Mouse (Mus musculus) heart, adult 2 months (tissue): ENCODE data around the gene Crybg1. TPM values are rescaled to one million over a fixed set of nuclear protein-coding genes. Genes with fewer than 3 reads are reported as not detected.

Experiments
- DNase-seq, 2 experiments: peaks; one replicate each; pipeline ENCODE4 v3.0.0; 2021
- H3K27ac ChIP-seq: fragments of 200-600 bp; 2 replicates; pipeline ENCODE4 v1.8.1; 2022
- H3K27me3 ChIP-seq: fragments of 200-500 bp; 2 replicates; pipeline ENCODE4 v1.6.1; 2012; ENCODE audit warnings: mild to moderate bottlenecking, low read length, inconsistent platforms, mixed read lengths; ENCODE audit not compliant: control insufficient read depth, insufficient read depth
- H3K36me3 ChIP-seq: fragments of 200-500 bp; 2 replicates; pipeline ENCODE4 v1.6.1; 2012; ENCODE audit warnings: low read length, inconsistent platforms; ENCODE audit not compliant: control insufficient read depth, insufficient read depth
- H3K4me1 ChIP-seq: fragments of 200-500 bp; 2 replicates; pipeline ENCODE4 v1.6.1; 2011; ENCODE audit warnings: low read length; ENCODE audit not compliant: control insufficient read depth, insufficient read depth
- H3K4me3 ChIP-seq: fragments of 200-600 bp; 2 replicates; pipeline ENCODE4 v1.8.1; 2022
- H3K79me2 ChIP-seq: fragments of 200-500 bp; replicated peaks from 2 replicates; pipeline ENCODE4 v1.6.1; 2012; ENCODE audit warnings: mild to moderate bottlenecking, inconsistent platforms, low read length, moderate library complexity, mixed read lengths; ENCODE audit not compliant: control insufficient read depth, insufficient read depth
- H3K9ac ChIP-seq: fragments of 200-500 bp; 2 replicates; pipeline ENCODE4 v1.6.1; 2012; ENCODE audit warnings: low read depth, mild to moderate bottlenecking, control low read depth, inconsistent platforms, low read length, mixed read lengths
- CTCF ChIP-seq: fragments of 200-600 bp; IDR thresholded peaks from 2 replicates; pipeline ENCODE4 v1.8.1; 2022; ENCODE audit warnings: antibody characterized with exemption, mild to moderate bottlenecking, moderate library complexity
- EP300 ChIP-seq: fragments of 200-500 bp; IDR thresholded peaks from 2 replicates; pipeline ENCODE4 v1.6.1; 2011; ENCODE audit warnings: low read depth, low read length, control low read depth; ENCODE audit not compliant: insufficient read depth
- POLR2A ChIP-seq: fragments of 200-500 bp; IDR thresholded peaks from 2 replicates; pipeline ENCODE4 v1.6.1; 2011; ENCODE audit warnings: mild to moderate bottlenecking, low read depth, low read length, control low read depth; ENCODE audit not compliant: insufficient read depth
- WGBS: fragments of 180-500 bp; shearing (Covaris S2); methylation state at CpG from one replicate; pipeline ENCODE4 v1.1.7; 2018; 5-methylcytosine and 5-hydroxymethylcytosine counted together
- intact Hi-C: fragments of 180-260 bp; cut with DNase I; formaldehyde crosslinking; loops from one replicate; pipeline ENCODE4 v1.15.1; 2025
- polyA plus RNA-seq: library from polyadenylated mRNA; depleted of rRNA; stranded (reverse); fragments of >200 nt; gene quantifications from 2 replicates; pipeline ENCODE4 v1.2.3, GENCODE M21; 2012
- total RNA-seq, 2 experiments: library from RNA; stranded (reverse); gene quantifications; 2 replicates each; pipeline ENCODE4 v1.2.3; 2021

Crybg1 gene
- total and polyA plus RNA-seq, 3 experiments, result 1.1 to 2.9 (median 2.8) TPM

- no peaks in the 10 kb centered on the region for H3K36me3 ChIP-seq
- H3K9ac ChIP-seq, result no peak overlapping the region
- DNase-seq, result no peak
- 72% methylated on average over 10 of the region's 10 CpGs for WGBS
- no peaks in the 10 kb centered on the region for H3K27me3 ChIP-seq
- peaks cover 1% of the 10 kb centered on the region; the same call in 1 of the 2 replicates for H3K4me1 ChIP-seq
- no peak overlapping the region for H3K27ac ChIP-seq
- TF ChIP-seq EP300, result no peak
- TF ChIP-seq POLR2A, result no peak
- TF ChIP-seq CTCF, result no peak
- no peak overlapping the region for H3K4me3 ChIP-seq
- intact Hi-C loops, result no loop called here
- no peaks in the 10 kb centered on the region for H3K79me2 ChIP-seq
Observed at GRCm38 (mm10) chr10:43997276-43997675, 151.4 kb downstream of the Crybg1 start.

GRCm38 (mm10) chr10:43995858-43996650 is 152.6 kb downstream of the Crybg1 start:
- no peak overlapping the region; the same call in 1 of the 2 replicates for H3K27ac ChIP-seq
- no peak overlapping the region for H3K4me3 ChIP-seq
- no peak for TF ChIP-seq POLR2A
- no peak for TF ChIP-seq CTCF
- TF ChIP-seq EP300, result no peak

GRCm38 (mm10) chr10:43993198-43993597 is 155.5 kb downstream of the Crybg1 start:
- no peak overlapping the region; the same call in 1 of the 2 replicates for H3K27ac ChIP-seq
- H3K36me3 ChIP-seq, result no peaks in the 10 kb centered on the region
- 24% methylated on average over 6 of the region's 6 CpGs for WGBS
- H3K27me3 ChIP-seq, result no peaks in the 10 kb centered on the region
- H3K4me1 ChIP-seq, result peaks cover 1% of the 10 kb centered on the region; the same call in 1 of the 2 replicates
- H3K4me3 ChIP-seq, result no peak overlapping the region
- no peaks in the 10 kb centered on the region for H3K79me2 ChIP-seq
- no peak for DNase-seq
- intact Hi-C loops, result loop anchor here (2.0 kb wide), 1 partner anchor 14 kb away; no protein-coding TSS in a partner anchor
- no peak overlapping the region for H3K9ac ChIP-seq
- TF ChIP-seq CTCF, result no peak
- TF ChIP-seq EP300, result no peak
- no peak for TF ChIP-seq POLR2A

More at GRCm38 (mm10) chr10:43995858-43996650, 152.6 kb downstream of the Crybg1 start:
- peak in 1 of 2 experiments; percentile 58 for DNase-seq
- H3K27me3 ChIP-seq, result no peaks in the 10 kb centered on the region
- 59% methylated on average over 10 of the region's 10 CpGs for WGBS
- H3K9ac ChIP-seq, result no peak overlapping the region
- H3K79me2 ChIP-seq, result no peaks in the 10 kb centered on the region
- H3K4me1 ChIP-seq, result peaks cover 1% of the 10 kb centered on the region; the same call in 1 of the 2 replicates
- intact Hi-C loops, result no loop called here
- no peaks in the 10 kb centered on the region for H3K36me3 ChIP-seq

- DNase-seq, result no peak
- no peak overlapping the region for H3K4me3 ChIP-seq
- H3K79me2 ChIP-seq, result no peaks in the 10 kb centered on the region
- 81% methylated on average over 5 of the region's 5 CpGs for WGBS
- H3K4me1 ChIP-seq, result peaks cover 1% of the 10 kb centered on the region; the same call in 1 of the 2 replicates
- no peaks in the 10 kb centered on the region for H3K36me3 ChIP-seq
- intact Hi-C loops, result loop anchor here (2.0 kb wide), 1 partner anchor 14 kb away; no protein-coding TSS in a partner anchor
- H3K27ac ChIP-seq, result no peak overlapping the region
- H3K27me3 ChIP-seq, result no peaks in the 10 kb centered on the region
- H3K9ac ChIP-seq, result no peak overlapping the region
- TF ChIP-seq POLR2A (no peak), CTCF (no peak), EP300 (no peak)
Observed at GRCm38 (mm10) chr10:43992506-43992905, 156.1 kb downstream of the Crybg1 start.

GRCm38 (mm10) chr10:43991268-43991667 is 157.4 kb downstream of the Crybg1 start:
- no peaks in the 10 kb centered on the region for H3K4me1 ChIP-seq
- H3K27me3 ChIP-seq, result no peaks in the 10 kb centered on the region
- H3K27ac ChIP-seq, result no peak overlapping the region
- DNase-seq, result no peak
- no peaks in the 10 kb centered on the region for H3K79me2 ChIP-seq
- intact Hi-C loops, result no loop called here
- no peak for TF ChIP-seq EP300
- TF ChIP-seq CTCF, result peak; percentile 34
- no peaks in the 10 kb centered on the region for H3K36me3 ChIP-seq
- 91% methylated on average over 5 of the region's 5 CpGs for WGBS
- H3K9ac ChIP-seq, result no peak overlapping the region
- H3K4me3 ChIP-seq, result no peak overlapping the region

GRCm38 (mm10) chr10:43983866-43984265 is 164.8 kb downstream of the Crybg1 start:
- no peaks in the 10 kb centered on the region for H3K79me2 ChIP-seq
- H3K9ac ChIP-seq, result no peak overlapping the region
- no peak overlapping the region for H3K27ac ChIP-seq
- H3K4me3 ChIP-seq, result no peak overlapping the region
- 86% methylated on average over 2 of the region's 2 CpGs for WGBS
- no peaks in the 10 kb centered on the region for H3K36me3 ChIP-seq
- TF ChIP-seq CTCF (no peak), EP300 (no peak)
- H3K4me1 ChIP-seq, result no peaks in the 10 kb centered on the region
- intact Hi-C loops, result no loop called here
- DNase-seq, result no peak
- no peaks in the 10 kb centered on the region for H3K27me3 ChIP-seq
